Mouse (Mus musculus) adrenal gland, adult 8-10 months (tissue): ENCODE measurements around the gene Nme7. TPM values are rescaled to one million over a fixed set of nuclear protein-coding genes. Genes with fewer than 3 reads are reported as not detected.
A peak's percentile ranks its signal among the peaks of the same experiment; 100 is the strongest.

Experiments used
- DNase-seq: peaks from one replicate; pipeline ENCODE4 v3.0.0; 2022
- total RNA-seq, 4 experiments: library from RNA; stranded (reverse); gene quantifications; 2 replicates each; pipeline ENCODE4 v1.2.4; 2022

Nme7 gene
- total RNA-seq, 4 experiments from 2014 or later, result 25.7 to 27.3 (median 26.2) TPM

DNA sequence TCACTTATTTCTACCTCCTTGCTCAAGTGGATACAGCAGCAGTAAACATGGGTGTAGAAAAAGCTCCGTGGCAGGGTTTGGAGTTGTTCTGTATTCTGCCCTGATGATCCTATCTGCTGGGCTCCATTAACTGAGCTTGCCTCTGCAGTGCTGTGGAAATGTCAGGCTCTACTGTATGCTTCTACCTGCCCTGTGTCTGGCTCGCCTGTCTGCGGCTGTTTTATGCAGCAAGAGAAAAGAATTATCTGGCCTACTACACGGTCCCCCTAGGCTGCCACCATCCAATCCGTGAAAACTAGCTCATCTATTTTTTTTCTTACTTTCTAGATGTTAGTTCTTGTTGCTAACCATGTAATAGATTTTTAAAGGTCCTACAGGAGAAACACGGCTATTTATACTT, 81.1 kb downstream of the Nme7 start:
- no peak for DNase-seq

GRCm38 (mm10) chr1:164389743-164390142, 85.8 kb downstream of the Nme7 start:
- no peak for DNase-seq

- DNase-seq, result no peak
Measured at GRCm38 (mm10) chr1:164392176-164392575, 88.3 kb downstream of the Nme7 start.

GRCm38 (mm10) chr1:164395131-164395780, 91.3 kb downstream of the Nme7 start:
- DNase-seq, result no peak

- no peak for DNase-seq
Measured at GRCm38 (mm10) chr1:164397672-164398071, 93.8 kb downstream of the Nme7 start.

GRCm38 (mm10) chr1:164399578-164399977, 95.7 kb downstream of the Nme7 start:
- DNase-seq, result no peak

DNA sequence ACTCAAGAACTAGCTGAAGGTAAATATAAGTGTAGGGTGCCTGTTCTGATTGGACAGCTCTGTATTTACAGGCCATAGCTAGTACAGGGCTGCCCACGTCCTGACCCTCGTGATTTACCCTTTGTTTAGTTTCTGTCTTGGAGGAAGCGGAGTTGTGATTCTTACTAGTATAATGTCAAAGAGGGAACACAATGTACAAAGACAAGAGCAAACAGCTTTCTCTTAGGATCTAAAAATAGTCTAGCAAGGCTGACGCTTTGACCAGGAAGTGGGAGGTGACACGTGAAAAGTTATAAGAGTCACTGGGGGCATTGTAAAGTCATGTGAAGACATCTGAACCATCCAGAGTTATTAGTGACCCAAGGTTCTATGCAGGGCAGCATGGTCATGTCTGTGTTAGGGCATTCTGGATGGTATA, 101.5 kb downstream of the Nme7 start:
- no peak for DNase-seq

GRCm38 (mm10) chr1:164406506-164406905, 102.6 kb downstream of the Nme7 start:
- no peak for DNase-seq

DNA sequence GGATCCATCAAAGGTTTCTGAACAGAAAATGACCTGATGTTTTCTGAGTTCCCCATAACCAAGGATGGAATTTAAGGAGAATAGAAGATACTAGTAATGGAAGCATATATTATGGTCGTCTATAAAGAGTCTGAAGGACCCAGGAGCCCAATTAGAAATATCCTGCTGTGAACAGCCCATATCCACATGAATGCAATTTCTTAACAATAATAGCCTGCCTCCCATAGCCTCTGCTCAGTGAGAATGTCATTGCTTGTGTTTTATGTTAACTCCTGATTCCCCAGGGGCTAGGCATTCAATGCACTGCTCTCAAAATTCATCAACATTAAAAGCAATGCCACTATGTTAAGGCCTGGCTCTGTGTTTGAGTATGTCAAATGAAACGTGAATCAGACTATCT, 104.7 kb downstream of the Nme7 start:
- DNase-seq, result no peak

DNA sequence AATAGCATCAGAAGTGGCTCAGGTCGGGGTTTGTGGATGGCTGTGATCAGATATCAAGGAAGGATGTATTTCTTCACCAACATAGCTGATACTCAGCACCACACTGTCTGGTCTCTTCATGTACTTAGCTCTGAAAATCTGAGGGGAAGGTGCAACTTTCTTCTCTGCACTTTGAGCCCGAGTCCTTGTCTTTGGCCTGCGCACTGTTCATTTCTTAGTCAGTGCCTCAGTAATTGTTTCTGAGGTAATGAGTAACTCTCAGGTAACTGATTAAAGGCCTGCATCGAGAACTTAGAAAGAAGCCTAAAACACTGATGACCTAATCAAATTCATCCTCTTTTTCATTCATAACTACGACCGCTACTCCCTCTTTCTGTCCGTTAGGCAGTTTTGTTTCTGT, 107.4 kb downstream of the Nme7 start:
- no peak for DNase-seq

DNA sequence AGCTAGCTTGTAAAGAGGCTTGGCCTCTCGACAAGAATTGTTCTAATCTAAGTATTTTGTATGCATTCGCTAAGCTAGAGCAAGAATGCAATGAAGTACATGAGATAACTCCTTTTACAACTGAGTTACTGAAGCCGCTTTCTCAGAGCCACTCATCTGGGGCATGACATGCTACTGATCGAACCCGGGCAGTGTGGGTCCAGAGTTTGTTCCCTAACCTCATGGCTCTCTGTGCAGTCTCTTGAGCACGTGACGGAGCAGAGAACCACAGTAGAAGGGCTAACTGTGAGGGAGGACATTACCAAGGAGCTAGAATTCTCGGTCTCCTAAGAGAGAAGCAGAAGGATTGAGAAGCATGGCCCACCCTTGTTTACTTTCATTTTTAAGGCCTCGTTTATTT, 109.0 kb downstream of the Nme7 start:
- DNase-seq, result no peak

DNA sequence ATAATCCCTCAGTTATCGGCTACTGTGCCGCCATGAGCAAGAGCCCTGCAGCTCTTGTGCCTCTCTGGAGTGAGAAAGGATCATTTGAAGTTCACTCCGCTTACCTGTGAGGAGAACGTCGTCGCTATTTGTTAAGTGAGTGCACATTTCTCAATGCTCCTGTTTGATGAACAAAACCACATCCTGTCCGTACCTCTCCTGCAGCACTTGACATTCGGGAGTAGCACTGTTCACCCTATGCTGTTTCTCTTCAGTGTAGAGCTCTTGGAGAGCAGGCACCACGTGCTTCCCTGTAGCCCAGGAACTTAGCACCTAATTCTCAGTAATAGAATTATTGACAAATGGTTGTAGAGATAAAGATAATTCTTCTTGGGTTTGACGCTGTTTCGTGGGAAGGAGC, 109.7 kb downstream of the Nme7 start:
- DNase-seq, result no peak

GRCm38 (mm10) chr1:164415347-164415751, 111.4 kb downstream of the Nme7 start:
- DNase-seq, result no peak

- DNase-seq, result no peak
Measured at GRCm38 (mm10) chr1:164416692-164417394, 112.9 kb downstream of the Nme7 start.

- DNase-seq, result no peak
Measured at GRCm38 (mm10) chr1:164417604-164418003, 113.7 kb downstream of the Nme7 start.

DNA sequence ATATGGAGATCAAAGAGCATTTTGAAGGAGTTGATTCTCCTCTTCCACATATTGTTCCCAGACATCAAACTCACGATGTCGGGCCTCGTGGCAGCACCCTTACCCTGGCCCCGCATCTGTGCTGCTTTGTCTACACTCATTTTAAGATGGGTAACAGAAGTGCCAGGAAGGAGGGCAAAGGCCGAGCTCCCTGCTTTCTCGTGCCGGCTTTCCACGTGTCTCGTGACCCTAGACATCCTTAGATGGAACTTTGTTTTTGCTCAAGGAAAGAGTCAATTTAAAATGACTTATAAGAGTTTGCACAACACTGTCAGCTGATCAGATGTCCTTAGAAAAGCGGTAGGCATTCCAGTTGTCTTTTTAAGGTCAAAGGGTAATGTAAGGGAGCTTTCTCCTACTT, 114.4 kb downstream of the Nme7 start:
- DNase-seq, result no peak

GRCm38 (mm10) chr1:164419401-164419800, 115.5 kb downstream of the Nme7 start:
- DNase-seq, result no peak

- DNase-seq, result no peak
Measured at GRCm38 (mm10) chr1:164420623-164421354, 116.9 kb downstream of the Nme7 start.

DNA sequence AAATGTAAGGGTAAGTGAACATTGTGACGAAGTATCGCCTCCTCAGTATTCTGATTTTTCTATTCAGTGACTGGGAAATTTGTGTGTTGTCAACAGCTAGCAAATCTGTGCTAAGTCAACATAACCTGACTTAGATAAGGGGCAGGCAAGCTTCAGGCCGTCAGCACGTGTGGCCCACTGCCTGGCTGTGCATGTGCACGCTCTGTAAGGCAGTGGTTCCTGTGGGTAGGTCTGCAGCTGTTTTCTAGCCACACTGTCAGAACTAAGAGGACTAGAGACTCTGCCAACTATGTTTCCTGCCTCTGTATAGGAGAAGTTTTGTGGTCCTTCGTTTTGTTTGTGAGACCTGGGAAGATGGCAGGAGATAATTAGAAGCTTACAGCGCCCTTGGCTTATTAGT, 122.3 kb downstream of the Nme7 start:
- no peak for DNase-seq

DNA sequence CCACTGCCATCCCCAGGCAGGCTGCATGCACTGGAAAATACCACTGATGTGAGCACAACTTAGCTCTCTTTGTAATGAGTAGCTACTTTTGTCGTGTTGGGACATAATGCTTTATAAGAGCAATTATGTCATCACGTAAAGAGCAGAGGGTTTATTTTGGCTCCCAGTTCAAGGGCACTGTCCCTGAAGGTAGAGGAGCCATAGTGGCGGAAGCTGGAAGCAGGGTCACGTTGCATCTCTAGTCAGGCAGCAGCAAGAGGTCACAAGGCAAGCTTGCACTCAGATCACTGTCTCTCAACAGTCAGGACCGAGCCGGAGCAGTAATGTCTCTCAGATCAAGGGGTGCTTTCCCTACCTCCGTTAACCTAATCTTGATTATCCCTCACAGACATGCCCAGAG, 123.9 kb downstream of the Nme7 start:
- DNase-seq, result peak; percentile 19

GRCm38 (mm10) chr1:164428644-164429043, 124.7 kb downstream of the Nme7 start:
- DNase-seq, result no peak

DNA sequence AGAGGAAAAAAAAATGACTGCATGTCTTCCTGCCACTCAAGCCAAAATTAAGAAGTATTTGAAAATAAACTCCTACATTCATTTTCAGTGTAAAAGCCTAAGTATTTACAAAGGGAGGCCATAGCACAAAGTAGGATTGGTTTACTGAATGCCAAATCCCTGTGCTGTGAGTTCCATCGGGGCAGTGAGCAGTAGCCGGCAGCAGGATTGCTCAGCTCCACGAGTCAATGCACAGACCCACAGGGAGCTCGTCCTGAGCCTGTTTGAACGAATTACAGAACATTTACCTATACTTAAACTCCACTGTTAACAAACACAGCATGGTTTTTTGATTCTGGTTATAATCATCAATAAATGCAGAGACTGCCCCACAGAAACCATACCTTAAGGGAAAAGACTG, 128.7 kb downstream of the Nme7 start:
- DNase-seq, result no peak

- DNase-seq, result no peak
Measured at GRCm38 (mm10) chr1:164434049-164434448, 130.1 kb downstream of the Nme7 start.

DNA sequence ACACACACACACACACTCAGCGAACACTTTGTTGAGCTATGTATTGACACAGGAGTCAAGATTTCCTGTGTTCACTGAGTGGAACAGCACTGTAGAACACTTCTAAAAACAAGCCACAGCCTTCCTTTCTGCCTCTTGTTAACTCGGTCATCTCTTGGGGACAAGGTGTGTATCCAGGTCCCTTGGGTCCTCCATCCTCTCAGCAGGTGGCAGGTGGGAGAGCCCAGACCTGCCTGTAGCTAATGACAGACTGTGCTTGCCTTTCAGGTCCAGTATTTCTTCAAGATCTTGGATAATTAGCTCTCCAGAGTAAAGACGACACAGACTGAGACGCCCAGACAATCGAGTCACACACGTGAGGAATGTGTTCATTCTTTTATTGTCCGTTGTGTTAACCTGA, 132.8 kb downstream of the Nme7 start:
- DNase-seq, result no peak
